Mouse (Mus musculus): ENCODE results near the gene Kif2c. TPM values are rescaled to one million over a fixed set of nuclear protein-coding genes. Genes with fewer than 3 reads are reported as not detected.

The Kif2c gene
- polyA plus RNA-seq, 1 experiment from 2014 or later, result 26.8 TPM

DNA sequence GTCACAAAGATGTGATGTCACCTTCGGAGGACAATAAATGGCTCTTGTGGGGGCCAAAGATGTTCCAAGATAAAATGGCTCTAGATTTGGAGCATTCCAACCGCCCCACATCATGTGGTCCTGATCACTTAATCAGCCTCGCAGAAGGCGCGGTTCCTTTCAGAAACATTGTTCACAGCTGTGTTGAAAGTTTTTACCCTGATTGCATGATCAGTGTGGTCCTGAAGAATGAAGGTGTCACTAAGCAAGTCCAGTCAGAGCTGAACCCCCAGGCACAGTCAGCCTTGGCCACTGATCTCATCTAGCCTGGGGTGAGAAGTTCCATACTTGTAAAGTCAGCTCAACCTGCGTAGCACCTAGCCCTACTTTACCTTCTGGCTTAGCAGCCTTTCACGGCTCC is 64.5 kb downstream of the Kif2c start:
- Histone ChIP-seq H3K9me3 (replicated peaks; ENCODE audit: control insufficient read depth, low read length) (no peaks in the 10 kb centered on the region), H3K36me3 (ENCODE audit: control insufficient read depth, insufficient read depth) (no peaks in the 10 kb centered on the region), H3K4me2 (ENCODE audit: low read depth, low read length) (no peak overlapping the region), H3K9ac (ENCODE audit: low read depth, low read length) (no peak overlapping the region), H3K27ac (ENCODE audit: low read length) (no peak overlapping the region), H3K27me3 (ENCODE audit: control insufficient read depth, insufficient read depth, low read depth, low read length) (no peaks in the 10 kb centered on the region), H3K4me1 (ENCODE audit: control insufficient read depth, low read depth, low read length) (peaks cover 9% of the 10 kb centered on the region), H3K4me3 (ENCODE audit: low read depth, low read length) (no peak overlapping the region)
- WGBS (ENCODE audit: insufficient replicate concordance), result 77% methylated on average over 7 of the region's 7 CpGs
- ATAC-seq (ENCODE audit: low read depth), result no peak

DNA sequence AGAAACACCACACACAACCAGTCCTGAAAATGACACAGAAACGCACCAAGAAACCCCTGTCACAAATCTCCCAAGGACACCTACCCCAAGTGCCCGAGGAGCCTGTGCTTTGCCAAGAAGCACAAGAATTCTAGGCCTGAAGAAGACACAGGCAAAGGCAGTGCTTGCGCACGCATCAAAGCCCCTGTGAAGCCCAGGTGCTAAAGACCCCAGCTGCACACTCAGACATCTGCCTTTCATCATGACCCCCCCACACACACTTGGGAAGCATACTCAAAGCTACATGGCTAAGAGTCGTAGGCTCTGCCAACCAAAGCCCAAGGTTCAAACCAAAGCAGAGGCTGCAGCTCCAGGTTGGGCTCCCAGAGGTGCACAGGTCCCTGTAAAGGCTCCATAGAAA is 66.8 kb downstream of the Kif2c start:
- 75% methylated on average over 5 of the region's 5 CpGs for WGBS (ENCODE audit: insufficient replicate concordance)
- Histone ChIP-seq H3K36me3 (ENCODE audit: control insufficient read depth, insufficient read depth) (no peaks in the 10 kb centered on the region), H3K9me3 (replicated peaks; ENCODE audit: control insufficient read depth, low read length) (no peaks in the 10 kb centered on the region), H3K4me1 (ENCODE audit: control insufficient read depth, low read depth, low read length) (peaks cover 5% of the 10 kb centered on the region), H3K27ac (ENCODE audit: low read length) (no peak overlapping the region), H3K4me3 (ENCODE audit: low read depth, low read length) (no peak overlapping the region), H3K4me2 (ENCODE audit: low read depth, low read length) (no peak overlapping the region), H3K27me3 (ENCODE audit: control insufficient read depth, insufficient read depth, low read depth, low read length) (no peaks in the 10 kb centered on the region), H3K9ac (ENCODE audit: low read depth, low read length) (no peak overlapping the region)
- ATAC-seq (ENCODE audit: low read depth), result no peak

DNA sequence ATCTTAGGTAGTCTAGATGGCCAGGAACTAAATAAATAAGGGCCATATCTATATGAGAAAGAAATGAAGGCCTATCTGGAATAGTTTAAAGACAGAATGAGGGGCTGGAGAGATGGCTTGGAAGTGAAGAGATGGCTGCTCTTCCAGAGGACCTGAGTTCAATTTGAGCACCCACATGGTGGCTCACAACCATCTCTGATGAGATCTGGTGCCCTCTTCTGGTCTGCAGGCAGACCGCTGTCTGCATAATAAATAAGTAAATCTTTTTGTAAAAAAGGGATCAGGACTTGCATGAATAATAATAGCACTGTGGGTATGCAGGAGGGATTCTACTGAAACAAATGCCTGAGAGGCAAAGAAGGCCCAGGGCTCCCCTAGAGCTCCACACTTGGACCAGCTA is 69.2 kb downstream of the Kif2c start:
- Histone ChIP-seq H3K9me3 (replicated peaks; ENCODE audit: control insufficient read depth, low read length) (no peaks in the 10 kb centered on the region), H3K27ac (ENCODE audit: low read length) (no peak overlapping the region), H3K36me3 (ENCODE audit: control insufficient read depth, insufficient read depth) (no peaks in the 10 kb centered on the region), H3K27me3 (ENCODE audit: control insufficient read depth, insufficient read depth, low read depth, low read length) (no peaks in the 10 kb centered on the region), H3K4me1 (ENCODE audit: control insufficient read depth, low read depth, low read length) (no peaks in the 10 kb centered on the region), H3K9ac (ENCODE audit: low read depth, low read length) (no peak overlapping the region), H3K4me3 (ENCODE audit: low read depth, low read length) (no peak overlapping the region), H3K4me2 (ENCODE audit: low read depth, low read length) (no peak overlapping the region)
- ATAC-seq (ENCODE audit: low read depth), result no peak
- WGBS (ENCODE audit: insufficient replicate concordance), result 83% methylated on average over 1 of the region's 1 CpGs

DNA sequence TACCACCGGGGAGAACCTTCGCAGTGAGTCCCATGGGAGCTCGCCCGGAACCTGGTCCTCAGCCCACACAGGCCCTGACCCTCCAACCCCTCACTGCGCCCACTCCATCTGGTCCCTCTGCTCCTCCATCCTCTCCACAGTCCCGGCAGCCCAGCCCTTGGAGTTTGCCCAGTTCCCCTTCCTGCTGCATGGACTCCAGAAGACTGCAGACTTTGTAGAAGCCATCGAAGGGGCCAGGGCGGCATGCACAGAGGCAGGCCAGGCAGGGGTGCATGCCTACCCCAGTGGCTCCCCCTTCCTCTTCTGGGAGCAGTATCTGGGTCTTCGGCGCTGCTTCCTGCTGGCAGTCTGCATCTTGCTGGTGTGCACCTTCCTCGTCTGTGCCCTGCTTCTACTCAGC is 71.5 kb downstream of the Kif2c start:
- WGBS (ENCODE audit: insufficient replicate concordance), result 73% methylated on average over 11 of the region's 11 CpGs
- no peaks in the 10 kb centered on the region for H3K27me3 ChIP-seq (ENCODE audit: control insufficient read depth, insufficient read depth, low read depth, low read length)
- H3K9me3 ChIP-seq (replicated peaks; ENCODE audit: control insufficient read depth, low read length), result no peaks in the 10 kb centered on the region
- no peak overlapping the region for H3K4me2 ChIP-seq (ENCODE audit: low read depth, low read length)
- no peak for ATAC-seq (ENCODE audit: low read depth)
- H3K4me1 ChIP-seq (ENCODE audit: control insufficient read depth, low read depth, low read length), result no peaks in the 10 kb centered on the region
- H3K4me3 ChIP-seq (ENCODE audit: low read depth, low read length), result no peak overlapping the region
- no peak overlapping the region for H3K9ac ChIP-seq (ENCODE audit: low read depth, low read length)
- no peak overlapping the region for H3K27ac ChIP-seq (ENCODE audit: low read length)
- no peaks in the 10 kb centered on the region for H3K36me3 ChIP-seq (ENCODE audit: control insufficient read depth, insufficient read depth)

DNA sequence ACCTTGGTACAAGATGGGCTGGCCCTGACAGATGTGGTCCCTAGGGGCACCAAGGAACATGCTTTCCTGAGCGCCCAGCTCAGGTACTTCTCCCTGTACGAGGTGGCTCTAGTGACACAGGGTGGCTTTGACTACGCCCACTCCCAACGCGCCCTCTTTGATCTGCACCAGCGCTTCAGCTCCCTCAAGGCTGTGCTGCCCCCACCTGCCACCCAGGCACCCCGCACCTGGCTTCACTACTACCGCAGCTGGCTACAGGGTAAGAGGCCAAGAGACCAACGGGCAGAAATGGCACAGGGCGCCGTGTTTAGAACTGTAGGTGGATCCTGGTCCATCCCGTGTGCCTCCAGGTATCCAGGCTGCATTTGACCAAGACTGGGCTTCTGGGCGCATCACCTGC is 72.2 kb downstream of the Kif2c start:
- no peak for ATAC-seq (ENCODE audit: low read depth)
- 76% methylated on average over 13 of the region's 13 CpGs for WGBS (ENCODE audit: insufficient replicate concordance)
- no peak overlapping the region for H3K4me2 ChIP-seq (ENCODE audit: low read depth, low read length)
- H3K27me3 ChIP-seq (ENCODE audit: control insufficient read depth, insufficient read depth, low read depth, low read length), result no peaks in the 10 kb centered on the region
- H3K27ac ChIP-seq (ENCODE audit: low read length), result no peak overlapping the region
- no peak overlapping the region for H3K4me3 ChIP-seq (ENCODE audit: low read depth, low read length)
- no peaks in the 10 kb centered on the region for H3K9me3 ChIP-seq (replicated peaks; ENCODE audit: control insufficient read depth, low read length)
- H3K9ac ChIP-seq (ENCODE audit: low read depth, low read length), result no peak overlapping the region
- no peaks in the 10 kb centered on the region for H3K4me1 ChIP-seq (ENCODE audit: control insufficient read depth, low read depth, low read length)
- no peaks in the 10 kb centered on the region for H3K36me3 ChIP-seq (ENCODE audit: control insufficient read depth, insufficient read depth)

Small RNAs within 50 kb of the gene (microRNA-seq; reads per million reads assigned to microRNA genes)
- not detected for gene Gm22398

Other genes starting within 250 kb of the Kif2c start
- 518 and 567 TPM in 2 replicates for gene Urod, start 188.2 kb downstream of the Kif2c start, polyA plus RNA-seq (2015; fragmentation: Nextera tagmentation; extraction: Ambion mirVana)
- 6.1 and 6.5 TPM in 2 replicates for gene Hectd3, start 187.3 kb downstream of the Kif2c start, polyA plus RNA-seq (2015; fragmentation: Nextera tagmentation; extraction: Ambion mirVana)
- gene Eif2b3, start 163.2 kb downstream of the Kif2c start, polyA plus RNA-seq (2015; fragmentation: Nextera tagmentation; extraction: Ambion mirVana), result 20.3 and 20.8 TPM in 2 replicates
- gene Ptch2, start 86.6 kb downstream of the Kif2c start, polyA plus RNA-seq (2015; fragmentation: Nextera tagmentation; extraction: Ambion mirVana), result 0.67 and 0.69 TPM in 2 replicates
- gene Btbd19, start 56.9 kb downstream of the Kif2c start, polyA plus RNA-seq (2015; fragmentation: Nextera tagmentation; extraction: Ambion mirVana), result 1.5 and 1.8 TPM in 2 replicates
- gene Tctex1d4, start 55.8 kb downstream of the Kif2c start, polyA plus RNA-seq (2015; fragmentation: Nextera tagmentation; extraction: Ambion mirVana), result 0.11 TPM in 1 of 2 replicates, not detected in the other
- 2.2 TPM in 2 replicates for gene Plk3, start 48.7 kb downstream of the Kif2c start, polyA plus RNA-seq (2015; fragmentation: Nextera tagmentation; extraction: Ambion mirVana)
- gene Rps8, start 26.4 kb downstream of the Kif2c start, polyA plus RNA-seq (2015; fragmentation: Nextera tagmentation; extraction: Ambion mirVana), result 514 and 522 TPM in 2 replicates
- 10.8 and 10.9 TPM in 2 replicates for gene Tmem53, start 69.3 kb upstream of the Kif2c start, polyA plus RNA-seq (2015; fragmentation: Nextera tagmentation; extraction: Ambion mirVana)
- gene Armh1, start 69.5 kb upstream of the Kif2c start, polyA plus RNA-seq (2015; fragmentation: Nextera tagmentation; extraction: Ambion mirVana), result 0.09 TPM in 1 of 2 replicates, not detected in the other

Measured in liver, embryonic 16.5 days (tissue).